Mouse (Mus musculus) 3134 (cell line): ENCODE measurements around the gene Snrk.

Experiments used
- DNase-seq: peaks from one replicate; pipeline ENCODE4 v3.0.0-alpha.2; 2011; ENCODE audit warnings: low spot score; ENCODE audit not compliant: insufficient read length; ENCODE audit errors: extremely low read depth

The Snrk gene

DNA sequence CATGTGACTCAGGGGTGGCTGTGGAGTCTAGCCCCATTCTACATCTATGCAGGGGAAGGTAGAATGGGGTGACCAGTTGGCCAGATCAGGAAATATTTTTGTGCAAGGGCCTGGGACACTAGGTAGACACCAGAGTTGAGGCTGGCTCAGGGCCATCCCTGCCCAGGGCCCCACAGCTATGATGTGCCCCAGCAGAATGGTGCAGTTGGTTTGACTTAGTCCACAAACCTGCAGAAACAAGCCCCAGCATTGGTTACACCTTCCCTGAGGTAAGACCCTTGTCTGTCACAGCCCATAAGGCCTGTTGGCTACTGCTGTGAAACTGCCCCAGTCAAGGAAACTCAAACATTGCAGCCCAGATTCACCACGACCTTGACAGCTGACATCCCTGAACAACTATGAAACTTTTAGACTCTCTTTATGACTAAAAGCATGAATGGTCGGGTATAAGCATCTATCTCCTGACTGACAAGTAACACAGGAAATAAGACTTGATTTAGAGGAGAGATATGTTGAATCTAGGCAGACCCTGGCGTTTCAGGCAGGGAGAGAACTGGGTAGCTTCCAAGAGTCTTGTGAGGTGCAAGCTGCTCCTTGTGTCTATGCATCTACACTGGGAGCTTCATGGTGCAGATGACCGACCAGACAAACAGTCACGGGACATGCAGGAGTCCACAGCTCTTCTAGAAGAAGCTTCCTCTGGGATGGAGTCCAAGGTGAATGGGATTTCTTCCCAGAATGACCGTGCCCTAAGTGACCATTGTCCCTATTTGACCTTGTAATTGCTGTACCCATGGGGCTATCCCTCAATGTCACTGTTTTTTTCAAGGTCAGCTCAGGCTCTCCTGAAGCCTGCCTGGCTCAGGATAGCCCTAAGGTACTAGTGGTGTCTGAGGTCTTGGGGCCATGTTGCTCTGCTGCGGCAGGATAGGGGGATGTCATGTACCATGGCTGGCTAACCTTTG is 60.5 kb downstream of the Snrk start:
- no peak for DNase-seq

DNA sequence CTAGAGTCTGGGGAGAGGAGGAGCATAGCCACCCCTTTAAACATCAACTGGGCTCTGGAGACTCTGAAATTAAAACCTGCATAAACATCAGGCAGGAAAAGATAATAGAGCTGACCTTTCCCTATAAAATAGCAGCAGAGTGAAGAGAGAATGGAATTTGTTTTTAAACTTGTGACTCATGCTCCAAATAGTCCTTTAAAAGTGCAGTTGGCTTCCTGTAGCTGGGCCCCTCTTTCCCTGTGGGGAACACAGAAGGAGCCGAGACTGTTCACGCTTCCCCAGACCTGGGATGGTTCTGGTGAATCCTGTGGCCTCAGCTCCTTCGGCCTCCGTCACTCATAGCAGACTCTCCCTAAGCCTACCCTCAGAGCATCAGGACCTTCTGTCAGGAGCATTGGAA is 61.4 kb downstream of the Snrk start:
- peak; percentile 27 for DNase-seq

DNA sequence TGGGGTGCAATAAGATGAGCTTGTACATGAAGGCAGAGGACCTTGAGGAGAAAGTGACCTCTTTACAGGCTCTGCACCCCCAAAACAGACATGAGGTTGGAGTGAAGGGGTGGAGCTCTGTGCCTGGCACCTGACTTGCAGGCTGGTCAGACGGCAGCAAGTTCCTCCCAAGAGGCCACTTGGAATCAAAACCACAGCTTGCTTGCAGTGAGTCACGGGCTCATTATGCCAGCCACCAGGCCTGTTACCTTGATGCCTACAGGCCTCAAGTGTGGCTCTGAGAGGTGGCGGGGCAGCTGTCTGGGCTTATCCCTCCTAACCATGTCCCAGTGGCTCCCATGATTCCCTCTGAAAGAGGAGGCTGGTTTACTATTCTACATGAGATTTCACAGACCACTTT is 63.0 kb downstream of the Snrk start:
- peak; percentile 68 for DNase-seq

DNA sequence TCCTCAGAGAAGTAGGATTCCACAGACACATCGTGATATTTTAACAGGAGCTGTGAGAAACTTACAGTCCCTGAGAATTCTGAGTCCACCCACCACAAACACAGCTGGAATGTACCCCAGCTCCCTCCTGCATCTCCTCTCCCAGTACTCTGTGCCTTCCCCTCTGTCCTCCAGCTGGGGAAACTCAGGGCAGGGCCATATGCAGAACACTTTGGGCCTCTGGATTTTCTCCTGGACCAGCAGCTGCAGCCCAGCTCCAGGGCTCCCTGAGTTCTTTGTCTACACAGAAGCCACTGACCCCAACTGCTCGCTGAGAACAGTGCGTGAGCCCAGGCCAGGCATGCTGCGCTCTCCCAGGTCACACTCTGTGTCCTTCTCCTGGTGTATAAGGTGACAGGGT is 66.0 kb downstream of the Snrk start:
- no peak for DNase-seq

DNA sequence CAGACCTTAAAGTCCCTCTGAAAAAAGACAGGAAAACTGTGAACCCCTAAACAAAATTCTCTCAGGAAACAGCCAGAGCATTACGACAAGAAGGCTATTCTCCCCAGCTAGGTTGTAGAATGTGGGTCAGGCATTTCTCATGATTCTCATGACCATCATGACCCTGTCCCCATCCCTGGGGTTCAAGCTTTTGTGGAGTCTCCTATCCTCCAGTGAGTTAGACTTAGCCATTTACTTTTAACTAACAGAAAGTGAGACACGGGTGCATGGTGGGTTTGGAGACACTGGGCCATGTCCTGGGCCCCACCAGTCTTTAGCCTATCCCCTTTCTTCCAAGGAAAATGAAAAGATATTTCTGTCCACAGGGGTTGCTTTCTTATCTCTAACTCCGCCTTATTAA is 67.3 kb downstream of the Snrk start:
- DNase-seq = no peak

DNA sequence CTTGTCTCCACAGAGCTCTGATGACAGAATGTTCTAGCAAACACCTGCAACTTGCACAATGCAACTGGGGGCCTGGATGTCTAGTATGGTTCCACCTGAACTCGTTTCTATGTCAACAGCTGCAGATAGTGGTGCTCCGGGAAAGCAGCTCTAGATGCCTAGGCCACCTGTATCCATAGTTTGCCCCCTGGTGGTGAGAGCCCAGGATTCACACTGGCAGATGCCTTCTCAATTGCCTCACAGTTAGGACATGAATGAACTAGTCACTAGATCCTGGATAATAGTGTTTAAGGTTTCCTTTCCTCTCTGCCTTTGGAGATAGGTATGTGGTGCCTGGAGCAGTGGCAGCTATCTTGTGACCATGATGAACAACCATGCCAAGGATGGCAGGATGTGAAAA is 68.0 kb downstream of the Snrk start:
- no peak for DNase-seq

DNA sequence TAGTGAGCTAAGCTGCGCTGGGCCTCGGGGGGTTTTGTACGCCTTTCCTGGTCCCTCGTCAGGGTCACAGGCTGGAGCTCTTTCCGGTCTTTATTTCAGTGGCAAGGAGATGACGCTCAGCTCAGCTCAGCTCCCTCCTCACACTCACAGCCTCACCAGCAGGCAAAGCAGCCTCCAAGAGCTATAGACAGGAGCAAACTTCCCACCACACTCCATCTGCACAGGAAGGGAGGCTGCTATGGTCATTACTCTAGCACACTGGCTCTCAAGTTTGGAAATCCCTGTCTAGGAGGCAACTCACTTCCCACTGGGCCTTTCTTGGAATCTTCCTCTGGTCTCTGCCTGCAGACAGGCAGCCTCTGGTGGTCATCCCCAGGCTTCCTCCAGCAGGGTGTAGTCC is 68.9 kb downstream of the Snrk start:
- no peak for DNase-seq

DNA sequence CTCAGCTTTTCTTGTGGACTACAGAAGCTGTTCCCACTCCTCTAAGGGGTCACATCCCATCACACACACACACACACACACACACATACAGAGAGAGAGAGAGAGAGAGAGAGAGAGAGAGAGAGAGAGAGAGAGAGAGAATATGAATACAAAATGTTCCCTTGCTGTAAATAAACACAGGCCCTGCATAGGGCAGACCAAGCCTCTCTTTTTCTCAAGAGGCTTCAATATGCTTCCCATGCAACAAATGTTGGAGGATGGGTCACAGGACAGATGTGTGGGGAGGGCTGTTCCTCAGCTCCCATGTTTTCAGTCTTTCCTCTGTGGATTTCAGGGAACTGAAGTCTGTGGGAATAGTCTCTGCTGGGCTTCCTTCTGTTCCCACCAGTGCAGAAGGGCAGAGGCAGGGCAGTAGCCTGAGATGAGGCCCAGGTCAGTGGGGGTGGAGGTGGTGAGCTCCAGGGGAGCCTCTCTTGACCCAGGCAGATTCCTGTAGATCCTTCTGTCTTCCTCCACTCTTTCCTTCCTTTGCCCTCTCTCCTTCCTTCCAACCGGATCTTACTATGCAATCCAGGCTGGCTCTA is 69.7 kb downstream of the Snrk start:
- DNase-seq = no peak

DNA sequence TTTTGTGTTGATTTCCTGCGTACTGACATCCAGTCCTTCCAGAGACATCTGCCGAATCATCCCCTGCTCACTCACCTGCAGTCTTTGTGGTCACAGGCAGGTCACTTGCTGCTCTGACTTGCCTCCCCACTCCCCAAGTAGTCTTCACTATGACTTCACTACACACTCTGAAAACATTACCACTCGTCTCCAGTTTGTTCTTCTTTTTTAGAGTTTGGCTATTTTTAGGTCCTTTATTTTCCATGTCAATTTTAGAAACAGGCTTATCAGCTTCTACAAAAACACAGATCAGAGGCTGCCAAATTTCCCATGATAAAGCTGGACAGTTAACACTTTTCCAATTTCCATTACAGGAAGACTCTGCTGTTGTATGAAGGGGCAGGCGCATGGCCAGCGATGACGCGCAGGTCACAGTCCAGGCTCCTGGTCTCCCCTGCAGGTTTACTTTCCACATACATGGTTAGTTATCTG is 70.4 kb downstream of the Snrk start:
- DNase-seq = no peak

DNA sequence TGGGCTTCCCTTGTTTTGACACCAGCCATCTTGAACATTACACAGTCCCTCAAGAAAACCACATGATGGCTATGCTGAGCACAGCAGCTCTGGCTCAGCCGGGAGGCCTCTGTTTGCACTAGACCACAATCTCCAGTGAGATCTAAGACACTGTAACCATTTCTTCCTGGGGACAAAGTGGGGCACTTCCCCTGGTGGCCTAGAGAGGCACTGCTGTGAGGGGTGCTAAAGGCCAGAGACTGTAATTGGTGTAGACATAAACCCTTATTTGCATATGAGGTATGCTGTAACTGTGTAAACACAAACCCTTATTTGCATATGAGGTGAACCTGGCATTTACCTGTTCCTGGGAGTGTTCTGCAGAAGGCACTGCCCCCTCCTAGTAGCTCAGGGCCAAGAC is 71.7 kb downstream of the Snrk start:
- DNase-seq = no peak

DNA sequence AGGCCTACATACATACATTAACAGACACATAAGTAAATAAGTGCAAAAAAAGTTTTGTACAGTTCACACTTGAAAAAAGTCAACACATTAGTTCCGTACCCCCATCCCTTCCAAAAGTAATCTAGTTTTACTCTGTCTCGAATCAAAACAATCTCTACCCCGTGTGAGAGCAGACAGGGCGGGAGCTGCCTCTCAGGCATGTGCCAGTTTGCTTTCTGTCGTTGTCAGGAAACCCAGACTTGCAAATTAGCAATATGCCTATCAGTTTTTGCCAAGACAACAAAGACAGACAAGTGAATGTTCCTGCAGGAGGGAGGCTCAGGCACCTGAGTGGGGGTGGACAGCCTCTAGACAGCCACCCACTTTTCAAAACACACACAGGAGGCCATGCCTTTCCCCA is 76.3 kb downstream of the Snrk start:
- no peak for DNase-seq

DNA sequence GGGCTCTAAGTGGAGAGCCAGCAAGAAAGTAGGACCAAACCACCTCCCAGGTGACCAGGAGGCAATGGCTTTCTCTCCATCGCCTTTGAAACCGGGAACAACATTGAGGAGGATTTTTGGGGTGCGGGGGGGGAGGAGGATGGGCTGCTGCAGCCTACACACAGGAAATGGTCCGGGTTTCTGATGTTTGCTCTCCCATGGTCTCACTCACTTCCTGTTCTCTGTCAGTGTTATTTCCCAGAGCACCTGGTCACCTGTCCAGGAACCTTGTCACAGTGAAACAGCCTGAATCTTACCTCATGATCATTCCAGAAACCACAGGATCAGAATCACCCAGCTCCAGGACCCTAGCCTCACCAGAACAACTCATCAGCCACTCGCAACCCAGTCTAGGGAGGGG is 76.8 kb downstream of the Snrk start:
- DNase-seq = no peak

DNA sequence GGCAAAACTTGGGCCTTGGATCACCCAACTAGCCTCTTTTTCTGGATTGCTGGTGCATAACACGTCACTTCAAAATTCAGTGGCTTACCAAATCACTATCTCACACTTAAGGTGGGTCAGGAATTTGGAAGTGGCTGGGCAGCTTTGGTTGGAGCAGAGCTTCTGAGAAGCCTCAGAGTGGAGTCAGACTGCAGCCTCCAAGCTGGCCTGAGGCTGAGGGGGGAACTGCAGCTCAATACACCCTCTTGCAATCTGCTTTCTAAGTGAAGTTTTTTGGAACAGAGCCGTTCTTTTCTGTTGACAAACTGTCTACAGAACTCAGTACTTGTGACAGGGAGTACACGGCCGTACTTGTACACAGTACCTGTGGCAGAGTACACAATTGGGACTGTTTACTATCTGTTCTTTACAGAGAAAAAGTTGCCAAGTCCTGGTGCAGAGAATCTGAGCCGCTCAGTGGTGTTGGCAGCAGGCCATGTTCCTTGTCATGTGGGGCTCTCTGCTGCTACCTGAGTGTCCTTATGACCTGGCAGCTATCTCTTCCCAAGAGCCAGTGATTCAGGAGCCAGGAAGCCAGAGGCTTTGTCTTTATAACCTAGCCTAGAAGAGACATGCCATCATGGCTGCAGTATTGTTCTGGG is 78.1 kb downstream of the Snrk start:
- DNase-seq = no peak

DNA sequence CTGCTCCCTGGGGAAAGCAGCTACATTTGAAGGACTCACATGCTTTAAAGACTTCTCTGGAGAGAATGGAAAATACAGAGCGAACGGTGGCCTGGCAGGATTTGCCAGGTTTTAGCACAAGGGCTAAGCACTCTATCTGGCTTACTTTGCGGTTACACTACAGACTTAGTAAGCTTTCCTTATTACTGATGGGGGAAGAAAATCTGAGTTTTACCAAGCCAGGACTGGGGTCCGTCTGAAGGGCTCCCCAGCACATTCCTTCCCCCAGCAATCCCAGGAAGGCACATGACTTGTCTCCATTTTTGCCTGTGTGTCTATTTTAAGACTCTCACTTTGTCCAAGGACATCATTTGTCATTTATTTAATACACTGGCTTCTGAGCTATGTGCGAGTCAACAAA is 80.0 kb downstream of the Snrk start:
- no peak for DNase-seq

DNA sequence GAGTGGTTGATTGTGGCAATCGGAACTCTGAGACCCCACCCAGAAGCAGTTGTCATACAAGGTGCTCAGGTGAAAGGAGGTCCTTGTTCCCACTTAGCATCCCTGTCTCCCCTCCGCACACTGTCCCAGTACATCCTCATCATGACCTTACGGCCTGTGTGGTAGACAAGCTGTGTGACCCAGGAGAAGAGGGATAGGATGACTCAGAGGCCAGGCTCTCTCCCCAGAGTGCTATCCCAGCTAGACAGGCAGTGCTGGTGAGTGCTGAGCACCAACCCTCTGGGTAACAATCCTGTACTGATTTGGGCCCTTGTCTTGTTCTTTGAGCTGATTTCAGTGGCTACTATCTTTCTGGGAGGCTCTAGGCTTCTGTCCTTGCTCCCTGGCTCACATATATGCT is 81.6 kb downstream of the Snrk start:
- DNase-seq = no peak

DNA sequence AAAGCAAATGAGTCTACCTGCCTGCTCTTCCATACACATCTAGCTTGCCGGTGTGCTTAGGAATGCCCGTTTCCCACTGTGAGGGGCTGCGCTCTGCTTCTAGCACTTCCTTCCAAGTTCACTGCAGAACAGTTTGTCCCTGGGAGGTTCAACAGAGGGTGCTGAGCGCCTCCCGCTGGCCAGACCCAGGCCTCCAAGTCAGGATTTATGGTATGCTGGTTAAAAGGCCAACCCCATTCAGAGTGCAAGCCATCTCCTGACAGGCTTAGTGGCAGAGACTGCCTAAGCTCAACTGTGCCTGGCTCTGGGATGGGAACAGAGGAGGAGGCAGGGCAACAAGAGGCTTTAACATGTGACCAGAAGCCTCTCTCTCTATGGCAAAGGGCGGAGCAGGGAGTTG is 82.2 kb downstream of the Snrk start:
- no peak for DNase-seq

DNA sequence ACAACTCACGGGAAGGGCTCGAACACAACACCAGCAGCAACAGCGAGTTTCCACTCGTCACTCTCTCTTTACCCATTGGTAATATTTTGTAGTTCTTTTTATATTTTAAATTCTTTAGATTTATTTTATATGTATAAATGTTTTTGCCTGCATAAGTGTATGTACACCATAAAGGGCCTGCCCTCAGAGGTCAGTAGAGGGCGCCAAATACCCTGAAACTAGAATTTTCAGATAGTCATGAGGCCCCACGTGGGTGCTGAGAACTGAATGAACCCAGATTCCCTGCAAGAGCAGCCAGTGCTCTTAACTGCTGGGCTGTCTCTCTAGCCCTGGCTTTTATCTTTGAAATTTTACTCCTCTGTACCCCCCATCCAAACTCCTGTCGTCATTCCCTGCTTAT is 87.4 kb downstream of the Snrk start:
- no peak for DNase-seq

DNA sequence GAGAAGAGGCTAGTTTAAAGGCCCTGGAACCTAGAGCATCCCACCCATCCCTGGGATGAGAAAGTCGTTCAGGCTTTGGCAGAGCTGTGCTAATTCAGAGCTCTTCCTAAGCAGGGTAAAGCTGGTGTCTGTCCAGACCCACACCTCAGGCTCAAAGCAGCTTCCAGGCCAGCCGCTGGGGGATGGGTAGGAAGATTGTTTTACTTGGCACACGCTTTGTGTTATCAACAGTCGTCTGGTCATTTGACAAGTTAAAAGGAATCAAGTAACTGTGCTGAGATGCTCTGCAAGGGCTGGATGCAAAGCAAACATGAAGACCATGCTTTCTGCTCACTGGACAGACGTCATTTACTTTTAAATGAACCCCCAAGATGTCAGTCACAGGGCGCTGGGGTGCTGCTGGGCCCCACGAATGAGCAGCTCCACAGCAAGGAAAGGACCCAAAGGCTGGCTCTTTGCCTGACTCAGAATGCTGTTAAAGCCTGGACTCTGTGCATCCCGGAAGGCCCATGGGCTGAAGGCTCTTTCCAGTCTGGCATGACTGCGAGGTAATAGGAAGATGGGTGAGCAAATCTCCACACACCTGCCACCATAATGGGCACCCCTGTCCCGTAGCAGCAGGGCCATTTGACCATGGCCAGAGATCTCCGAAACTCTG is 88.6 kb downstream of the Snrk start:
- no peak for DNase-seq

DNA sequence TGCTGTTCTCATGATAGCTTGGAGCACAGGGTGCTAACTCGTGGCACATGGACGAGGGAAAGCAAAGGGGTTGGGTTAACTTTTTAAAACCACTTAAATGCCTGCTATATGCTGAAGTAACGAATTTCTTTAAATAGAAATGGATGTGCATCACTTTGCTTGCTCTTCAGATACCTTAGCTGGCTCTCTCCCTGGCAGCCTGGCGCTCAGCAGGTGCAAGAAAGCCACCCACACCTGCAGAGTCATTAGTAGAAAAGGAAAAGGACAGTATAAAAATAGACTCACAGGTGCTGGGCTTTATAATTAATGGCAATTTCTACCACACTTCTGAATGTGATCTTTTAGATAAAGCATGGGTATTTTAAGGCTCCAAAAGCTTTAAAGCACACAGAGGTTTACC is 91.2 kb downstream of the Snrk start:
- DNase-seq = no peak

DNA sequence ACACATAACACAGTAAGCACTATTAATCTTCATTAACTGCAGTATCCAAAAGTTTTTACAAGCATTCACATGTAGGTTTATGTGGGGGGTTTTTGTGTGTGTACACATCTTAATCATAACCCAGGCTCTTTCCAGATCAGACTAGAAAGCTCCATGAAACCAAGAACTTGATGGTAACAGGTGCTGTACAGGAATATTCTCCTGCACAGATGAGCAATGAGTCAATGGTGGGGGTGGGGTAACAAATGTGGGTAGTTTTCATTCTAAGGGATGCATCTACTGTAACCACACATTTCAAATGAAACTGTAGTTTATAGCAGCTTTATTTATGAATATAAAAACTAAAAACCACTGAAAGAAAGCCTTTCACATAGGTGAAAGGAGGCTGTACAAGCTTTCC is 98.1 kb downstream of the Snrk start:
- DNase-seq = no peak

DNA sequence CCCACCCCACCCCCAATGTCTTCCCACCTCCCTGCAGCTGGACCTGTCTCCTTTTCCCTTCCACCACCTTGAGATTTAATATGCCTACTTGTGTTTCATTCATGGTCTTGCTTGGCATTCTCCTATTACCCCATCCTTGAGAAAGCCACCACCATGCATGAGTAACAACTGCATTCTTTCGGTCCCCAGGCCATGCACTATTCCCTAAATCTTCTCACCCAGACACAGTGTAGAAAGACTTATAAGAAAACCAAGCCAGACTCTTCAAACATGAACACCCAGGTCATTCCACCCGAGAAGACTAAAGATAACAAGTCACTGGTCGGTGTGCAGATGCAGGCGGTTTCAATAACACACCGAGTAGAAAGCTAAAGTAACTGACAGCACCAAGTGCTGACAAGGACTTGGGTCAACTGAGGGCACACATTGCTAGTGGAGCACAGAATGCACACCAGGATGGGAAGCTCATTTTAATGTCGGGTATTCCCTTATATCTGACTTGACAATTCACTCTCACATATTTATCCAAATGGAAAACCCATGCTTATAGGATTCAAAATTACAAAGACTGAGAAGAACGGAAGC is 100.0 kb downstream of the Snrk start:
- no peak for DNase-seq
